26 mouse cellular contexts compared by ENCODE assay signal in genomic region chr12:56020954-56021514, GRCm38 (mm10).
A peak's percentile ranks its signal among the peaks of the same experiment; 100 is the strongest.
DNase-seq lines count a peak whose midpoint lies in the region; ATAC-seq and TF ChIP-seq lines count a peak whose summit lies in the region.
"Had no signal": no experiment of that assay in that cellular context is flagged by ENCODE, and none has a peak within 500 bp of the region (broad histone marks: within the 10 kb centered on the region; RNA-seq: fewer than 3 reads in every experiment).

No protein-coding gene starts in this region.

- ATAC-seq in forebrain, embryonic 12.5 days (ENCODE audit: low FRiP score) = 0 out of 2 replicates have a peak, but pooled peaks have one; percentile 51
- no peak for ATAC-seq in forebrain, postnatal 0 days
- peak; percentile 71 for ATAC-seq in midbrain, embryonic 15.5 days (replicated peaks)
- ATAC-seq: CD4-positive, CD25-positive, alpha-beta regulatory T cell, adult 4 months; intestine, postnatal 0 days had no signal

- peaks cover 11% of the 10 kb centered on the region for H3K27me3 ChIP-seq in forebrain, embryonic 12.5 days
- H3K27me3 ChIP-seq in forebrain, postnatal 0 days (ENCODE audit: insufficient read depth, low read length) = no peaks in the 10 kb centered on the region
- no peaks in the 10 kb centered on the region for H3K27me3 ChIP-seq in midbrain, embryonic 15.5 days (replicated peaks)
- H3K27me3 ChIP-seq: heart, embryonic 12.5 days; limb, embryonic 15.5 days; megakaryocyte, embryonic 14.5 days; neural tube, embryonic 12.5 days had no signal

- TF ChIP-seq POLR2A in bone marrow macrophage, adult 2 months (IDR thresholded peaks at IDR 0.05; ENCODE audit: borderline replicate concordance, low read depth, low read length) = no peak

- no peaks in the 10 kb centered on the region for H3K36me3 ChIP-seq in forebrain, embryonic 12.5 days (replicated peaks)
- no peaks in the 10 kb centered on the region for H3K36me3 ChIP-seq in forebrain, postnatal 0 days (ENCODE audit: insufficient read depth)
- no peaks in the 10 kb centered on the region for H3K36me3 ChIP-seq in midbrain, embryonic 15.5 days (replicated peaks)
- H3K36me3 ChIP-seq: heart, embryonic 12.5 days; limb, embryonic 15.5 days; neural tube, embryonic 12.5 days had no signal

- WGBS in forebrain, embryonic 12.5 days = 5% methylated on average over 7 of the region's 7 CpGs
- WGBS in forebrain, postnatal 0 days = 8% methylated on average over 7 of the region's 7 CpGs
- WGBS in midbrain, embryonic 15.5 days = 3% methylated on average over 7 of the region's 7 CpGs

- H3K9ac ChIP-seq in forebrain, embryonic 12.5 days = no peak overlapping the region
- no peak overlapping the region for H3K9ac ChIP-seq in forebrain, postnatal 0 days
- H3K9ac ChIP-seq in midbrain, embryonic 15.5 days = no peak overlapping the region
- H3K9ac ChIP-seq: heart, embryonic 12.5 days; limb, embryonic 15.5 days; liver, embryonic 14.5 days; lung, embryonic 14.5 days; neural tube, embryonic 12.5 days had no signal

- peak overlapping the region; percentile 8; the same call in 1 of the 2 replicates for H3K4me2 ChIP-seq in forebrain, embryonic 12.5 days
- H3K4me2 ChIP-seq in forebrain, postnatal 0 days (ENCODE audit: low read depth) = no peak overlapping the region
- no peak overlapping the region for H3K4me2 ChIP-seq in midbrain, embryonic 15.5 days
- H3K4me2 ChIP-seq: heart, embryonic 12.5 days; limb, embryonic 15.5 days; lung, embryonic 14.5 days; neural tube, embryonic 12.5 days had no signal

- no peak overlapping the region for H3K4me3 ChIP-seq in forebrain, embryonic 12.5 days (replicated peaks)
- no peak overlapping the region for H3K4me3 ChIP-seq in forebrain, postnatal 0 days (ENCODE audit: low read depth, low read length)
- H3K4me3 ChIP-seq in bone marrow macrophage, adult 2 months (ENCODE audit: insufficient read depth, low read length) = no peak overlapping the region
- H3K4me3 ChIP-seq in midbrain, embryonic 15.5 days = no peak overlapping the region
- H3K4me3 ChIP-seq: heart, embryonic 12.5 days; limb, embryonic 15.5 days; megakaryocyte, embryonic 14.5 days; neural tube, embryonic 12.5 days had no signal

- H3K9me3 ChIP-seq in forebrain, embryonic 12.5 days = no peaks in the 10 kb centered on the region
- no peaks in the 10 kb centered on the region for H3K9me3 ChIP-seq in forebrain, postnatal 0 days (ENCODE audit: low read length)
- no peaks in the 10 kb centered on the region for H3K9me3 ChIP-seq in midbrain, embryonic 15.5 days
- H3K9me3 ChIP-seq: heart, embryonic 12.5 days; limb, embryonic 15.5 days; megakaryocyte, embryonic 14.5 days; neural tube, embryonic 12.5 days had no signal

- 0 out of 2 replicates have a peak overlapping the region, but pooled peaks have one; percentile 36 for H3K27ac ChIP-seq in forebrain, embryonic 12.5 days
- no peak overlapping the region for H3K27ac ChIP-seq in forebrain, postnatal 0 days (ENCODE audit: low read depth, low read length)
- H3K27ac ChIP-seq in bone marrow macrophage, adult 2 months (ENCODE audit: insufficient read depth, low read depth, low read length) = peak overlapping the region; percentile 2; the same call in 1 of the 2 replicates
- peak overlapping the region; percentile 59 for H3K27ac ChIP-seq in midbrain, embryonic 15.5 days
- H3K27ac ChIP-seq: limb, embryonic 15.5 days; liver, embryonic 14.5 days; neural tube, embryonic 12.5 days had no signal

- H3K4me1 ChIP-seq in forebrain, embryonic 12.5 days = peaks cover 13% of the 10 kb centered on the region
- H3K4me1 ChIP-seq in forebrain, postnatal 0 days (ENCODE audit: insufficient read depth) = no peaks in the 10 kb centered on the region
- H3K4me1 ChIP-seq in bone marrow macrophage, adult 2 months (ENCODE audit: control insufficient read depth, insufficient read depth, low read length) = peaks cover 10% of the 10 kb centered on the region
- H3K4me1 ChIP-seq in midbrain, embryonic 15.5 days = peaks cover 10% of the 10 kb centered on the region; the same call in 1 of the 2 replicates
- H3K4me1 ChIP-seq: heart, embryonic 12.5 days; limb, embryonic 15.5 days; megakaryocyte, embryonic 14.5 days had no signal

- no peak for TF ChIP-seq CTCF in forebrain, postnatal 0 days (IDR thresholded peaks at IDR 0.05; ENCODE audit: low read depth)
- TF ChIP-seq CTCF in bone marrow macrophage, adult 2 months (IDR thresholded peaks at IDR 0.05; ENCODE audit: low read depth, low read length) = no peak

- DNase-seq in forebrain, postnatal 0 days = no peak
- DNase-seq in embryo, embryonic 9.5 days (ENCODE audit: extremely low spot score) = peak; percentile 2
- no peak for DNase-seq in lung, postnatal 14 days
- no peak for DNase-seq in kidney, postnatal 36 days
- DNase-seq: cerebellum, adult 2 months; cerebellum, postnatal 25 days; gastrocnemius, postnatal 25 days; heart, adult 18-20 months; heart, postnatal 10 days; layer of hippocampus, adult 9-11 months; left cerebral cortex, postnatal 4 days; lung, embryonic 14.5 days; lung, postnatal 36 days; right cerebral cortex, postnatal 4 days; thymus, adult 18-20 months; thymus, postnatal 36 days had no signal
